Mouse (Mus musculus): Measurements from ENCODE around the gene Tbc1d20. TPM values are rescaled to one million over a fixed set of nuclear protein-coding genes. Genes with fewer than 3 reads are reported as not detected.

Gene Tbc1d20
- 24.3 and 28.0 TPM in 2 replicates for polyA plus RNA-seq (2015; fragmentation: Nextera tagmentation; extraction: Ambion mirVana)

DNA sequence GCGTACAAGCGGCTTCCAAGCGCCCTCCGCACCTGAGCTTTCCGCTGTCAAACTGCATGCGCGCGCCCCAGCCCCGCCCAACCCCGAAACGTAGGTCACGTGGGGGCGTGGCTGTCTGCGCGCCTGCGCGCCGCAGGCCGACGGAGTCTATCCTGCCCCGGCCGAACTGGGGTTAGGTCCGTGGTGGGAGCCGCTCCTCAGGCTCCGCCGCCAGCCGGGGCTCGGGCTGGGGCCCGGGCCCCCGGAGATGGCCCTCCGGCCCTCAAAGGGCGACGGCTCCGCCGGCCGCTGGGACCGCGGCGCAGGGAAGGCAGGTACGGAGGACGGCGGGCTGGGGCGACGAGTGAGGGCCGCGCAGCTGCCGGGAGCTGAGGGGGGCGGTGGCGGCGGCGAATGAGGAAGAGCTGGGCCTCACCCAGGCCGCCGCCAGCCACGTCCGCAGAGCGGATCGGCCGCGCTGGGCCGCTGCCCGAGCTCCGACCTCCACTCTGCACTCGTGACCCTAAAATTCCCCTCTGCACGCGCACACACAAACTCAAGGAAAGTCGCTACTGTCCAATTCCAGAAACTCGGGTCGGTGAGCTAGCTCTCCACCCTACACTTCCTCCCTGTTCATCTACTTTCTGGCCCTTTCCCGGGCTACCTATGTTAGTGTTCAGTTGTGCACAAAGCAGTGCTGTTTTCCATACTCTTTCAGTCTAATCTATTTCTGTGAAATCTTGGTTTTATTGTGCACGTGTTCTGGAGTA lies at the start of gene Tbc1d20:
Gene Tbc1d20, plus strand, starts transcription at position 102 of the 749 bp plus-strand sequence.

DNA sequence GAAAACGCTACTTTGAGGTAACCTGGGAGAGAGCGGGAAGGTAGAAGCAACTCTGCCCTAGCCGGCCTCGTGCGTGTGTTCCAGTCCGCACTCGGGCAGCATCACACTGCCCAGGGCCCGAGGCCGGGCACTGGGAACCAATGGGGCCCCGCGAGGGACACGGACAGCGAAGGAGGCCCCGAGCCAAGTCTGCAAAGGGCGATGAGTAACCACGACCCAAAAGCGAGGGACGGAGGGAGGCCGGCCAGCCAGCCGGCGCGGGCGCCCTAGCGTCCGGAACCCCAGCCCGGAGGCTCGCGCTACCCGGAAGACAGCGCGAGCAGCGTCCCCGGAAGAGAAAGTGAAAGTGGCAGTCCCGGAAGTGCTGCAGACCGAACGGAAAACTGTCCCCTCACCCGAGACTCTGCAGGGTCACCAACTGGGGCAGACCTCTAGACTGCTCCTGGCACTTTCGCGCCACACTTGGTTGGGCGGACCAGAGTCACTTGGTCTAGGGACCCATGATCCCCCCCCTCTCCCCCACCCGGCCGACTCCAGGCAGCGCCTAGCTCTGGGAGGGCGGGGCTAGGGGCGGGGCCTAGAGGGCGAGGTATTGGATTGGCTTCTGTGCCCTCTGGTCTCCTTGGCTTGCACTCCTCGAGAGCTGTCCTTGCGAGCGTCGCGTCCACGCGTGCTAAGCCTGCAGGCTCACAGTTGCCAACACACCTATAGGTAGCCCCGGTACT lies 38.6 kb downstream of the Tbc1d20 start, which contains the start of gene Rbck1:
Gene Rbck1, minus strand, starts transcription at position 553 of the 725 bp plus-strand sequence.

DNA sequence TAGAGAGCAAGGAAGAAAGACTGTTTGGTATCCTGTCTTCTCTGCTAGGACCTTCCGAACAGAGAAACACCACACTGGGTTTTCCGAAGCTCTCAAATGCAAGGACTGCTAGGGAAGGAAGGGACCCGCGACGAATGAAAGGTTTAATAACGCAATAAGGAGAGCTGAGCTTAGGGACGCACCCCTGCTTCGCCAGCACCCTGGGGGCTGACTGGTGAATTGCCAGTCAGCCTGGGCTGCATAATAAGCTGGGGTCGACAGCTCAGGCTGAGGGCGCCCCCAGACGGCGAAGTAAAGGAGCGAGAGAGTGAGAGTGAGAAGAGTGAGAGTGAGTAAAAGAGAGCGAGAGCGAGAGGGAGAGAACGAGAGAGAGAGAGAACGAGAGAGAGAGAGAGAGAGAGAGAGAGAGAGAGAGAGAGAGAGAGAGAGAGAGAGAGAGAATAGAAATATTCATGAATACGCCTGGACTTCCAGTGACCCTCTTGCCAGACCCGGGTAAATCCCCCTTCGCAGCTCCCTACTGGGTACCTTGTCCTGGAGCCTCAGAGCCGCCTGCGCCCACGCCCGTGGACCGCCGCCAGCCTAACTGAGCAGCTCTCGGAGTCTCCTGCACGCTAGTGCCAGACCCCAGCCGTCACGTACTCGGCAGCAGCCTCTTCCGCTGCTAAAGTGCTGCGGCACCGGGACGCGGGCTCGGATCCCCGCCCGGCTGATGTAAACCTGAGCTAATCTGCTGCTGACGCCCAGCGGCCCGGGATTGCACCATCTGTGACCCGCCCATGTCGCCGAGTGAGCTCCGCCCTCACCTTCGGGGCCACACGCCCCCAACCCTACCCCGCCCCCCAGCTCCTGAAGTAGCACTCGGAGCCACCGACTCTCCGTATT lies 49.9 kb downstream of the Tbc1d20 start, which contains the start of gene Trib3:
Gene Trib3, minus strand, starts transcription at position 704 of the 885 bp plus-strand sequence.

Other genes starting within 250 kb of the Tbc1d20 start
- gene Scrt2, start 212.3 kb upstream of the Tbc1d20 start, polyA plus RNA-seq (2015; fragmentation: Nextera tagmentation; extraction: Ambion mirVana), result not detected in 2 replicates
- gene Srxn1, start 188.3 kb upstream of the Tbc1d20 start, polyA plus RNA-seq (2015; fragmentation: Nextera tagmentation; extraction: Ambion mirVana), result 10.9 and 12.0 TPM in 2 replicates
- gene Tcf15, start 150.3 kb upstream of the Tbc1d20 start, polyA plus RNA-seq (2015; fragmentation: Nextera tagmentation; extraction: Ambion mirVana), result 16.7 TPM in 2 replicates
- 59.0 and 60.8 TPM in 2 replicates for gene Csnk2a1, start 67.0 kb upstream of the Tbc1d20 start, polyA plus RNA-seq (2015; fragmentation: Nextera tagmentation; extraction: Ambion mirVana)
- gene Rbck1, start 38.8 kb downstream of the Tbc1d20 start, polyA plus RNA-seq (2015; fragmentation: Nextera tagmentation; extraction: Ambion mirVana), result 40.7 and 46.3 TPM in 2 replicates
- 0.74 and 2.0 TPM in 2 replicates for gene Trib3, start 50.2 kb downstream of the Tbc1d20 start, polyA plus RNA-seq (2015; fragmentation: Nextera tagmentation; extraction: Ambion mirVana)
- gene Nrsn2, start 82.8 kb downstream of the Tbc1d20 start, polyA plus RNA-seq (2015; fragmentation: Nextera tagmentation; extraction: Ambion mirVana), result 0.13 TPM in 1 of 2 replicates, not detected in the other
- gene Sox12, start 104.2 kb downstream of the Tbc1d20 start, polyA plus RNA-seq (2015; fragmentation: Nextera tagmentation; extraction: Ambion mirVana), result 2.7 and 2.8 TPM in 2 replicates
- gene Zcchc3, start 121.2 kb downstream of the Tbc1d20 start, polyA plus RNA-seq (2015; fragmentation: Nextera tagmentation; extraction: Ambion mirVana), result 15.2 and 16.1 TPM in 2 replicates
- gene 6820408C15Rik, start 121.8 kb downstream of the Tbc1d20 start, polyA plus RNA-seq (2015; fragmentation: Nextera tagmentation; extraction: Ambion mirVana), result 0.12 and 0.28 TPM in 2 replicates
- not detected in 2 replicates for gene Defb23, start 170.8 kb downstream of the Tbc1d20 start, polyA plus RNA-seq (2015; fragmentation: Nextera tagmentation; extraction: Ambion mirVana)
- gene Defb20, start 183.2 kb downstream of the Tbc1d20 start, polyA plus RNA-seq (2015; fragmentation: Nextera tagmentation; extraction: Ambion mirVana), result not detected in 2 replicates
- not detected in 2 replicates for gene Defb22, start 196.3 kb downstream of the Tbc1d20 start, polyA plus RNA-seq (2015; fragmentation: Nextera tagmentation; extraction: Ambion mirVana)
- not detected in 2 replicates for gene Defb26, start 217.9 kb downstream of the Tbc1d20 start, polyA plus RNA-seq (2015; fragmentation: Nextera tagmentation; extraction: Ambion mirVana)
- gene Defb28, start 224.4 kb downstream of the Tbc1d20 start, polyA plus RNA-seq (2015; fragmentation: Nextera tagmentation; extraction: Ambion mirVana), result not detected in 2 replicates
- not detected in 2 replicates for gene Defb29, start 246.3 kb downstream of the Tbc1d20 start, polyA plus RNA-seq (2015; fragmentation: Nextera tagmentation; extraction: Ambion mirVana)

Measured in skeletal muscle tissue, postnatal 0 days (tissue).